8 mouse cellular contexts compared by ENCODE assay signal in the genomic region with DNA sequence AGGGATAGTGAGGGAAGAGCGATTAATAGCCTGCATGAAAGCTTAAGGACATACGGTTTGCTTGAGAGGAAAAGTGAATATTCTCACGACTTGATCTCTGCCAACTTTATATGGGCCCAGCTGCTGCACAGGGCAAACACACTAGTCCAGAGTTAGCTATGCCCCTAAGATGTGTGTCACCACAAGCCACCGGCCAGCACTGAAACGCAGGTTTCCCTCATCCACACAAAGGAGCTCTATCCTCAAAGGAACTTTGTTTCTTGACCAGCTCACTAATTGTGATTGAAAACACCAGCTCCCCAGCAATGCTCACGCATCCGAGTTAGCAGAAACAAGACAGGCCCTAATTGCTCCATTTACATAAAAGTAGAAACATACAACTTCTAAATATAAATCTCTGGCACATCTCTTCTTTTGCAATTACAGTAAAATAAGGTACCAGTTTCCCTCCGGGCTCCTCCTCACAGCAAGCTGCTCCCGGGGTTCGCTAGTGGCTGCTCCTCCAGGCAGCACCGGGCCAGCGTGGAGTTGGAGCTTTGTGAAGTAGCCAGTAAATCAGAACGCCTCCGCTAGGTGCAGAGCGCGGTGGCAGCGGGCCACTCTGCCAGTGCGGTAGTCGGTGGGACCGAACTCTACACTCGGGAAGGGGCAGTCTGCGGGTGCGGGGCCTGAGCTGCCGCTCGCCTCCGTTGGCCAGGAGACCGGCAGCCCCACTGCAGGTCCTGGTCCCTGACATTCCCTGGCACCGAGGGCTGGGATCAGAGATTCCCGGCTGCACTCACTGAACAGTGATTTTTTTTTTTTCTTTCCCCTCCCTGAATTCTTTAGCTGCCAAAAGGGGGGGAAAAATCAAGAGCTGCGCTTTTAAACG. TPM values are rescaled to one million over a fixed set of nuclear protein-coding genes. Genes with fewer than 3 reads are reported as not detected.
DNase-seq lines count a peak whose midpoint lies in the region; ATAC-seq and TF ChIP-seq lines count a peak whose summit lies in the region.

A gene (plus strand): TSS at position 480 of the 871 bp plus-strand sequence.

- TF ChIP-seq POLR2A in heart, adult 2 months (IDR thresholded peaks at IDR 0.05; ENCODE audit: insufficient read depth, low read depth, low read length) = no peak

- ATAC-seq in liver, embryonic 11.5 days (replicated peaks; ENCODE audit: low FRiP score) = peak; percentile 46
- 0 out of 2 replicates have a peak, but pooled peaks have one; percentile 36 for ATAC-seq in monocyte, adult 5-6 weeks (replicated peaks; ENCODE audit: insufficient number of reproducible peaks, low FRiP score, low TSS enrichment, poor library complexity, severe bottlenecking)

- H3K27ac ChIP-seq in heart, adult 2 months = peak within 1 kb of the TSS; percentile 55
- no peak within 1 kb of the TSS for H3K27ac ChIP-seq in liver, embryonic 11.5 days (ENCODE audit: low read depth, low read length)

- peak within 1 kb of the TSS; percentile 53 for H3K4me3 ChIP-seq in heart, adult 2 months
- H3K4me3 ChIP-seq in liver, embryonic 11.5 days (ENCODE audit: low read depth, low read length) = peak within 1 kb of the TSS; percentile 36

- H3K79me2 ChIP-seq in heart, adult 2 months (replicated peaks; ENCODE audit: control insufficient read depth, insufficient read depth, low read length) = no peaks in the 10 kb centered on the region

- no peaks in the 10 kb centered on the region for H3K27me3 ChIP-seq in heart, adult 2 months (ENCODE audit: control insufficient read depth, insufficient read depth, low read length)
- H3K27me3 ChIP-seq in liver, embryonic 11.5 days (replicated peaks; ENCODE audit: control insufficient read depth, insufficient read depth, low read length) = peaks cover 27% of the 10 kb centered on the region

- H3K9ac ChIP-seq in heart, adult 2 months (ENCODE audit: low read depth, low read length) = peak within 1 kb of the TSS; percentile 65
- peak within 1 kb of the TSS; percentile 35; the same call in 1 of the 2 replicates for H3K9ac ChIP-seq in liver, embryonic 11.5 days (ENCODE audit: low read depth, low read length)

- no peaks in the 10 kb centered on the region for H3K36me3 ChIP-seq in heart, adult 2 months (ENCODE audit: control insufficient read depth, insufficient read depth, low read length)
- H3K36me3 ChIP-seq in liver, embryonic 11.5 days (ENCODE audit: control insufficient read depth, insufficient read depth, low read length) = no peaks in the 10 kb centered on the region

- no peaks in the 10 kb centered on the region; the same call in 1 of the 2 replicates for H3K4me1 ChIP-seq in heart, adult 2 months (ENCODE audit: control insufficient read depth, insufficient read depth, low read length)
- H3K4me1 ChIP-seq in liver, embryonic 11.5 days (replicated peaks; ENCODE audit: control insufficient read depth, insufficient read depth, low read length) = no peaks in the 10 kb centered on the region

- DNase-seq in spleen, postnatal 10 days (ENCODE audit: low spot score in 2 of 2) = peak; percentile 9 to 27
- DNase-seq in spleen, postnatal 36 days (ENCODE audit: low spot score in 2 of 2) = no peak
- DNase-seq in embryo, embryonic 11 days = peak; percentile 71
- DNase-seq in heart, adult 2 months = peak; percentile 44 to 64
- DNase-seq in kidney, adult 11 months = peak; percentile 8
- DNase-seq in liver, embryonic 11.5 days (ENCODE audit: low spot score) = no peak
- peak; percentile 11 for DNase-seq in testis, postnatal 14 days (ENCODE audit: low spot score)

- WGBS in heart, adult 2 months = 14% methylated on average over 31 of the region's 31 CpGs
- WGBS in liver, embryonic 11.5 days = 9% methylated on average over 31 of the region's 31 CpGs

- peak within 1 kb of the TSS; percentile 67 for H3K4me2 ChIP-seq in liver, embryonic 11.5 days

- no peak for TF ChIP-seq EP300 in heart, adult 2 months (IDR thresholded peaks at IDR 0.05; ENCODE audit: insufficient read depth, low read depth, low read length)

- intact Hi-C loops in heart, adult 2 months (cut with DNase I) = loop anchor here (2.0 to 10.0 kb wide), 4 partner anchors 751 to 1017 kb away; no protein-coding TSS in a partner anchor

- H3K9me3 ChIP-seq in liver, embryonic 11.5 days (ENCODE audit: control insufficient read depth, low read length) = no peaks in the 10 kb centered on the region

- TF ChIP-seq CTCF in heart, adult 2 months (IDR thresholded peaks at IDR 0.05) = no peak

RNA-seq across cellular contexts. Expression of the gene that starts here (rescaled TPM):
- 1 to 10 TPM; 2.5 TPM for total RNA-seq in heart, adult 2 months (2021)
- 0.61 and 0.85 TPM in 2 replicates for polyA plus RNA-seq in heart, adult 2 months (2012; rRNA removed)
- polyA plus RNA-seq in liver, embryonic 11.5 days (2014; fragmentation: Nextera tagmentation; extraction: Ambion mirVana) = 0.42 and 0.47 TPM in 2 replicates
- total RNA-seq in monocyte, adult 5-6 weeks (2017) = 0.10 to 0.32 TPM in 2 of 3 replicates, not detected in the other

Comparison
In these comparisons a context has a peak if more than half of its experiments do, and no peak if none do; other contexts are left out.
1. DNase-seq: peak in spleen, postnatal 10 days (2 of 2), embryo, embryonic 11 days (single experiment), heart, adult 2 months (2 of 2), kidney, adult 11 months (single experiment) and testis, postnatal 14 days (single experiment); none in spleen, postnatal 36 days (0 of 2) and liver, embryonic 11.5 days (single experiment).
2. Peak in ATAC-seq, H3K4me3 ChIP-seq, H3K9ac ChIP-seq and H3K4me2 ChIP-seq in liver, embryonic 11.5 days; RNA of the gene not detected or under 1 TPM.
3. Peak in ATAC-seq in monocyte, adult 5-6 weeks; RNA of the gene not detected or under 1 TPM.